Mouse (Mus musculus) kidney, adult 9 months (tissue): Measurements from ENCODE around the gene Iqsec1.

Experiments used
- DNase-seq: peaks from one replicate; pipeline ENCODE4 v3.0.0; 2022

Gene Iqsec1

DNA sequence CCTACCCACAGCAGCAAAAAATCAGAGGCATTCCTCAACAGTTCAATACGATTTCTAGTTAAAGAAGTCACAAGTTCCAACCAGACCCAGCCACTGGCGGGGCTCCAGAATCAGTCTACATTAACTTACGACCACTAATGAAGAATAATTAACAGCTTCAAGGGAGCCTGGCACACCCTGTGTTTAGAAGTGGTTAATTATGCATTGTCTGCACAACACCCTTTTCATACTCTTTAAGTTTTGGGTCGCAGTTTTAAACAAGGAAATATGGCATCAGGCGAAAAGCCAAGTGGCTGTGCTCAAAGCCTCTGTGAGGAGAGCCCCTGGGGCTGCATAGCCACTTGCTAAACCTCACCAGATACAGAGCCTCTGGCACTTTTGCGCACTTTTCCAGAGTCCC is 209.6 kb downstream of the Iqsec1 start:
- no peak for DNase-seq

DNA sequence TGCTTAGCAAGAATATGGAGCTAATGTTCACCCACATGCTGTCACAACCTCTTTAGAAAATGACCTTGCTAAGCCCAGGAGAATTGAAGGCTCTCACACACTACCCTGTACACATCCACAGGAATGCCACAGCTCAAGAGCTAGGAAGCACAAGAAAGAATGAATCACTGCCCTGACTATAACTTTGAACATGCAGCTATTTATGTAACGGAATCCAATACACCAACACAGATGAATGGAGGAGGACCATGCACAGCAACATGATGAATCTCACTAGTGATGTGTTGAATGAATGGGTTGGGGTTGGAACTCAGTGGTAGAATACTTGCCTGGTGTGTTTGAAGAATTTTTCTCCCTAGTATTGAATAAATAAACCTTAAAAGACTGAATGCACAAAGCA is 211.2 kb downstream of the Iqsec1 start:
- DNase-seq, result no peak

DNA sequence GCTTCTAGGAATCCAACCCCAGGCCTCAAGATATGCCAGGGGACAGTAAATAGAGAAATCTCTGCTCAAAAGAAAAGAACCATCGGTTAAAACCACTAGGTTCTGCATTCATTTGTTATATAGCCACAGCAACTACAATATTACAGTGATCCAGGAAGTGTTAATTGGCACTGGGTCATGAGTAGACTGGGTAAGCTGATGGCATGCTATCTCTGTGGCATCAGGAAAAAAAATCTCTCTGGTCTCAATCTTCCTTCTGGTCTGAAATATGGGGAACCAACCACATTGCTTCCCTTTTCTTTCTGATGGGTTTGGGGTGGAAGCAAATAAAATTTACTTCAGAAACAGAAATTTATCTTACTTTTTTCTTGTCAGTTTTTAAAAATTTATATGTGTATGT is 212.9 kb downstream of the Iqsec1 start:
- DNase-seq, result no peak

DNA sequence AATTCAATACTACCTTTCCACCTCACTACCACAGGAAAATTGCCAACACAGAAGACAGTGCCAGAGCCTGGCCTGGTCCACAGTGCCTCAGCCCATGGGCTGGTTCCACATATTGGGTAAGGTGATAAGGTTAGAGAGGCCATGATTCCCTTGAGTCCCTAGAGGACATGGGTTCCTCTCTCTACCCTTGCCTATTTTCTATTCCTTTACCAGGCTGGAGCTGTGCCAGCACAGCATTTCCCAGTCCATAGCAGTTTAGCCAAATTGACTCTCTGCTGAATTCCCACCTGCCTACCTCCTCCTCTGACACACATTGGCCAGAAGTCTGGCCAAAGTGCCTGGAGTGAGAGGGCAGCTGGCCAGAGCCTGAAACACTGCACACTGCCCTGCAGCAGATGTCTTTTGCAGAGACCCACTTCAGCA is 214.7 kb downstream of the Iqsec1 start:
- no peak for DNase-seq

DNA sequence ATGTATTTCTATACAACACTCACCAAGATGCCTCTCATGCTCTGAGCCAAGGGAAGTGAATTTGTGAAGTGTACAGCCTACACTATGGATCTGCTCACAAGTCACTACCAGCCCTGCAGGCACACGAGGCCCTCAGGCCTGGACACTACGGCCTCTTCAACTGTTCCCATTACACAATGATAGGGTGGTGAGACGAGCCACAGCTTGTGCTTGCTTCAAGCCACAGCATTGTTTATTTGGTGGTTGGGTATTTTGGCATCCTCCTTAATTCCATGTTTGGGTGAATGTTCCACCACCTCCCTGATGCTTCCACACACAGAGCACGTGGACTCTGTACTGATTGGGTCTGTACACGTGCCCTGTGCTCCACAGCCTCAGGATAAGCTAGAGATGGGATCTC is 216.4 kb downstream of the Iqsec1 start:
- peak; percentile 22 for DNase-seq

DNA sequence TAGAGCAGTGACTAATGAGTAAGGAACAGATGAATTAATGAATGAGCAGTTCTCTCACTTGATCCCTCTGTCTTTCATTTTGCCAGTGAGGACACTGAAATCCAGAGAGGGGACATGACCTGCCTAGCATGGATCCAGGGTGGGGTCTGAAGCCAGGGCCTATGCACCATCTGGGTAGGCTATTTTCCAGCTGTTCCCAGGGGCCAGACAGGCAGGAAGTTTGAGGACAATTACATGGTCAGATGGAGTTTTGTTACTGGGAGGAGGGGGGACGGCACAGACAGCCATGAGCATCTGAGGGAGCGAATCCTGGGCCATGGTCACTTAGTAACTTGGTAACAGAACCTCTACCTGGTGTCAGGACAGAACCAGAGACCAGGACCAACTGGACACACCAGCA is 220.0 kb downstream of the Iqsec1 start:
- DNase-seq, result no peak

DNA sequence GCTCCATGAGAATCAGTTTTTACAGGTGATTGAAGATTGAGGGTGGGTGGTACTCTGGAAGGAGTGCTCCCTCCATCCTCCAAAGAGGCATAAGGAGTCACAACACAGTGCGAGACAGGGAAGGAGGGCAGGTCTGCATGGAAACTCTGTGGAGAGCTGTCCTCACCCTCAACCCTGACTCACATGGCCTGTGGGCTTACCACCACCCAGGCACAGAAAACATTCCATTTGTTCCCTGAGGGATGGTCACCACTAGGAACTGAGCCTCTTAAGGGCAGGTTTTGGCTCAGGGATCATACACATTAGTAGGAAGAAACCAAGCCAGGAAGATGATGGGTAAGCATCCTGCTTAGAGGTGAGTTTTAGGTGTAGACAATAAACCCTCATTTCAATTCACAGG is 220.6 kb downstream of the Iqsec1 start:
- DNase-seq, result no peak

DNA sequence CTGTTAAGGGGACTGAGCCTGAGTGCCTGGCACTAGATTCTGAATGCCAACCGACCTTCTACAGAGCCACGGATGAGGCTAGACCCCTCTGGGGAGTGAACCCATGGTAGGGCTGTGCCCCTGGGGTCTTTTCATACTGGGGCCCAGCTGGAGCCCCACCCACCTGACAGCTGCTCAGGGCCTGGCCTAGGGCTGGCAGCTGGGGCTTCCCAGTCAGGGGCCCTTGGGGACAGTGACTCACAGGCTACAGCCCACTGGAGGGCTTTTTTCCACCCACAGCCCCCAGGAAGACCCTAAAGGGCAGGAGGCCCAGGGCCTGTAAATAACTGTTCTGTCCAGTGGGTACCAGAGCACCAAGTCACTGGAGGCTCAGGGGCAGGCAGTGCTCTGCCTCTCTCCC is 223.7 kb downstream of the Iqsec1 start:
- DNase-seq, result no peak

DNA sequence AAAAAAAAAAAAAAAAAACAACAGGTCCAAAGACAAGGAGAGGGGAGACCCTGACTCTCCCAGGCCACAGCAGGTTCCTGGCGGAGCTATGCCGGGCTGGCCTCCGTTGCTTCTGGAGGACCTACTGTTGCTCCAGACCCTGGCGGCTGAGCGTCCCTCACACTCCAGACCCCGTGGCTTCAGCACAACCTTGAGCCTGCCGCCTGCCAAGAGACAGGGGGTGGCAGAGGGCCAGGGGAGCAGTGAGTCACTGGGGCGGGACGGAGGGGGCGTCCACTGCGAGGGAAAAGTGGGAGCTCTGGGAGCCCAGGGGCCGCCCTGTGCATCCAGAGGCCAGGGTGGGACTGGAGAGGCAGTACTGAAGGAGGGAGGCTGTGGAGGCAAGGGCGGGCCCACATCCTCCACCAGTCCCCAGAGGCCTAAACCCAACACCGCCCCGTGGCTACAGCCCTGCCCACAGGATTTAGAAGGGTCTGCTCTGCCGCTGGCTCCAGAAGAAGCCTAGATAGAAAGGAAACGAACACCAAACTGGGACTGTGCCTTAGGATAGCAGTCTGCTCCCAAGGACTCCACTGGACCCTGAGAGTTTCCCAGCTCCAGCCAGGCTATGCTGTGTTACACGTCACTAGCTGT is 224.4 kb downstream of the Iqsec1 start:
- peak; percentile 57 for DNase-seq

DNA sequence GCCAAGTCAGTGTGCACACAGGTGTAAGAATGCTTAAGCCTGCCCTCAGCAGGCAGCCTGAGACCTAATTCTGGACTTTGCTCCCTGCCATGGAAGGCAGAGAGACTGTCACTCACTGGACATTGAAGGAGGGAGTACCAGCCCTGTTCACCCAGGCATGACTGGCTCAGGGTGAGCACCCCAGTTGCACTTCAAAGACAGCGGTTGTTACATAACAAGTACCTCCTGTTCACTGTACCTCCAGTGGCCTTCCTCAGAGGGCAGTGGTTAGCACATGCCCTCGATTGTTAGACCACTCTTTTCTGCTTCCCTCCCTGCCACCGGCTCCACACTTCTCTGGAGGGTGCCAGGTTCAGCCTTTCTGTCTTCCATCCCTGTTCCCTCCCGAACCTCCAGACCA is 225.2 kb downstream of the Iqsec1 start:
- peak; percentile 84 for DNase-seq

DNA sequence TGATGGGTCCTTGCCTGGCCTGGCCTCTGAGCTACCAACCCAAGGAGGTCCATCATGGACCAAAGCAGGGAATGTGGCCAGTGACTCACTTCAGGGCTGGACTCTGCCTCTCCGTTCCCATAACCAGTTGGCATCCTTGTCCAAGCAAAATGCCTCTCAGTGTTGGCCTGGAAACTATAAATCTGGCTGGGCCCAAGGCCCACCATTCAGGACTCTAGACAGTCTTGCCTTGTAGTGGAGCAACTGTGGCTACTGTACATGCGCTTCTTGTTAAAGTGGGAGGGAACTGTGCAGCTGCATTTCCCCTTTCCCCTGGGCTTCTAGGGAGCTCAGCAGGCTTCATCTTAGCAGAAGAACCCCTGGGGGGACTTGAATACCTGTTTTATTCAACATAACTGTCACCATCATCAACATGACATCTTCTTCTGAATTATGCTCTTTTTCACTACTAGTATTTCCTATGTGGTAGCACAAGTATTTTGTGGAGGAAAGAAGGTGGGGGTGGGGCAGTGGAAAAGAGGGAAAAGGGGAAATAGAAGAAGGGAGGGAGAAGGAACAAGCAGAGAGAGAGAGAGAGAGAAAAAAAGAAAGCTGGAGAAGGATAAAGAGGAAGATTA is 226.3 kb downstream of the Iqsec1 start:
- DNase-seq, result no peak

DNA sequence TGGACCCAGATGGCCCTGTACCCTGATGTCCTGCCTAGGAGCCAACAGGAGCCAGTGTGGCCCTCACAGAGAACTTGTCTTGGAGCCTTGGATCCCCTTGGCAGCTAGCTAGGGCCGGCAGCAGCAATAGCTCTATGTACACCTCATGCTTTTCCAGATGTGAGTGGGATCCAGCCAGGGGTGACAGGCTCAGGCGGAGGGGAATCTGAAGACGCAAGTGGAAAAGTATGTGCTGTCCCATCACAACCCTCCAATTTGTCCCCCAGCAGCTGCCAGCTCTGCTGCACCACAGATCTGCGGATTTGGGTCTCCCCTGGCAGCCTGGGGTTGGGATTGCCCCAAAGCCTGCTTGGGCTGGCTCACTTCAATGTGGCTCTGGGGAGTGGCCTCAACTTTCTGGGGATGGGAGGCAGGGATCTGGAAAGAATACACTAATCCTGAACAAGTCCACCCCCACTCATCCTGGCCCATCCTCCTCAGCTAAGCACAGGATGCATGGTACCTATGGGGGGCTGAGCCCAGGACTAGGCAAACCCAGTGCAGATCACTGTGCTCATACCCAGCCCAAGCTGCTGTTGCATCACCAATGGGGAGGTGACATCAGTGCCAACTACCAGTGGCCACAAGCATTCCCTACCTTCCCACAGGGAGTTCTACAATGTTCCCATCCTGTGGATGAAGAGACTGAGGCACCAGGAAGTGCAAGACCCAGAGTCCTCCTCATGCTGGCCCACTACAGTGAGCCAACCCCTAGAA is 227.0 kb downstream of the Iqsec1 start:
- no peak for DNase-seq

DNA sequence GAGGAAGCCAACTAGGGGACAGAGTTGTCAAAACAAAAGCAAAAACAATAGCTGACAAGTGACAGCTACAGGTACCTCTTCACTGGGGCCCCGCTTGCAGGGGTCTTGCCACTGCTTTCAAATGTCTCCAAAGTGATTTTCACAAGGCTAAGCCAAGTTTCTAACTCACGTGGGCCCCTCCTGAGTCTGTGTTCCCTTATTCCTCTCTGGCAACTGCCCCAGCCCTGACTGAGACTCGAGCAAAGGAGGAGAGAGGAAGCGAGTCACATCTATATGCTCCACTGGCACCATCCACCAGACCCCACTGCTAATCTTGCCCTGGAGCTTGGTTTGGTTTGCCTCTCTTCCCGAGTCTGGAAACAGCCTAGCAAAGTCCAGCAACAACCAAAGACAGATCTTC is 227.6 kb downstream of the Iqsec1 start:
- no peak for DNase-seq

DNA sequence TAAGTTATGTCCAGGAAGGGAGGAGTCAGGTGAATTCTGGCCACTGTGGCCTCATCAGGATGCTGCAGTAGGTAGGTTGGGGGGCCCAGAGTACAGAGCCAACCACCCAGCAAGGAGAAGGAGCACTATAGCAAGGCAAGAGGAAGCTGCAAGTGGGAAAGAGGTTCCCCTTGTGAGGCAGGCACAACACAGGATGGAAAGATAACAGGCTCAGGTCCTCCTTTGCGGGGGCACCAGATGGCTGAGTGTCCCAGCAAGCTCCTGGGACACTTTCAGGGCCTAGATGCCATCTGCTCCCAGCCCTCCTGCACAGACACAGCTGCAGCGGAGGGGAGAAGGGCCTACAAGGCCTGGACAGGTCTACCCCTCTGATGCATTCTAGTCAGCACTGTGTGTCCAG is 228.7 kb downstream of the Iqsec1 start:
- no peak for DNase-seq

DNA sequence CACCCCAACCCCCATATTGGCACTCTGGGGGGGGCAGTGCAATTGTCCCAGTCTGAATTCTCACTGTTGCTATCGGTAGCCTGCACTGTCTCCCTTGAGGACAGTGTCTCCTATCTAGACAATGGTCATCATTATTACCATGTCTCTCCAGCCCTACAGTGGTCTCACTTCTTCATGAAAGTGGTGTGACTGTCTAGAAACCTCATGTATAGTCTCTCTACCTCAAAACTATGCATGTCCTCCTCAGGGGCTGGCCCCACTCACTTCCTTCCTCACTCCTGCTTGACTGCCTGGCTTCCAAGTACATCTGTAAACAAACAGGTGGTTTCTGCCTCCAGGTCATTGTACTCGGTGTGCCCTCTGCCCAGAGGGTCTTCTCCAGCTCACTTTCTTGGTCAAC is 230.3 kb downstream of the Iqsec1 start:
- DNase-seq, result no peak

DNA sequence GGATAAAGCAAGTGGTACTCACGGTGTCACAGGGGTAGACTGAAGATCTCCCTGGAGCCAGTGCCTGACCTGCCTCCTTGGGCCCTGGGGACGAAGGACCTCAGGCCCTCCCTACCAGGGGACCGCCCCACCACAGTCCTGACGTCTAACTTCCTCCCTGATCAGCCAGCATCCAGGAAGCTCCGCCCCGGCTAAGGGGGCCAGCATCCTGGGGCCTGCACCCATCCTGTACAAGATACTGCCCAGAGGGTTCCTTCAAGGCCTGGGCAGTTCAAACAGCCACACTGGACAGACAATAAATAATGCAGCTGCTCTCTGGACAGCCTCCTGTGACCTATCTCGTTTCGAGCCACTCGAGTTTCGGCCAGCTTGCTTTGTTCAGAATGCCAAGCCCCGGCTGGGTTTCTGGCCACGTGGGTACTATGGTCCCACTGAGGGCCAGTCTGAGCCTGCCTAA is 231.0 kb downstream of the Iqsec1 start:
- DNase-seq, result peak; percentile 34

DNA sequence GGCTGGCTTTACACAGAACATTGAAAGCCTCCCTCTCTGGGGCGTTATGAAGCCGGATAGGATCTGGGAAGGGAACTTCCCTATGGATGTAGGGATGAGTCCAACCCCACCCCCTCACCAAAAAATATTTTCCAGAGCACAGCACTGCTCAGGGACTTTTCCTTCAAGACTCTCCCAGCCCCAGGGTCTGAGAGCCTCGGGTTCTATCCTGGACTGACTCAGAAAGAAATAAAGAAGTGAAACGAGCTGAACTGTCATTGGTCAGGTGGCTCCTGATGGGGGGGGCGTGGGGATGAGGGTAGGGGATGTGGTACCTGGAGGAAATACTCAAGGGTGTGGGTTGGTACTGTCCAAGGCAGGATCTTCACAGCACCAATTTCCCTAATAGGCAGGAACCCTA is 231.9 kb downstream of the Iqsec1 start:
- DNase-seq, result no peak

DNA sequence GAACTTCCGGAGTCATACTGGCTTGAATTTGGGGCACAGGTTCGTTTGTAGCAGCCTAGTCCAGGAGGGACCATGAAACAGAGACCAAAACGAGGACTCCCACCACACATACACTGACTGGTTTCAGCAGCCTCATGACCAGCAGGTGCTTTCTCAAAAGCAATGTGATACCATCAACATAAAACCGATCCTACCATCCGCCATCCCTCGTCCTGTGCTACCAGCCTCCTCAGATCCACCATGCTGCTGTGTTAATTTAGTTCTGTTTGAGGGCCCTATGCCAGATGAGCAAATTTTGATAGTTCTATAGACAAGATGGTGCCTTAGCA is 232.9 kb downstream of the Iqsec1 start:
- no peak for DNase-seq

DNA sequence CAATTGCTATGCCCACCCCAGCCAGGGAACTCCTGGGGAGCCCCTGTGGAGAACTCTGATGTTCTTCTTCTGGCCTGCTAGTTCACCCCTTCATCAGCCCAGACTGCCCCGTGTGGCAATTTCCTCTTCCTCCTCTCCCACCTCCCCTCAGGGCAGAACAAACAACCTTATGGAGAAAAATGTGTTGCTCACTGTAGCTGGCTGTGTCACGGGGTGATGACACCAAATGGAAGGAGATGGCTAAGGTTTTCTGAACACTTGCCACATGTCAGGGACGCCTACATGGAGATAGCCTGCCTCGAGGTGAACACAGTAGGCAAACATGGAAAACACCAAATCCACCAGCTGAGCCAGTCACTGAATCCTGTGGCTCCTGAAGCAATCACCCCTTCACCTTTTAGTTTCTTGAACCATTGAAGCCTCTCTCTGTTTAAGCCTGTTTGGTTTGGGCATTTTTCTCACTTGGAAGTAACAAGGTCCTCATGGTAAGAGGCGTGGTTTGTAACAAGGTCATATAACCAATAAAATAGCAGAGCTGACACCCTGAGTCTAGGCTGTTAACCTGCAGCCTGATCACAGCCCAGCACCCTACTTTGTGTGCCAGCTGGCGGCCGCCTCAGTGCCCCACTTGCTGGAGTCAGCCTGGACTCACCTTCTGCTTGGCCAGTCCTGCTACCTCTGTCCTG is 233.4 kb downstream of the Iqsec1 start:
- DNase-seq, result peak; percentile 60

DNA sequence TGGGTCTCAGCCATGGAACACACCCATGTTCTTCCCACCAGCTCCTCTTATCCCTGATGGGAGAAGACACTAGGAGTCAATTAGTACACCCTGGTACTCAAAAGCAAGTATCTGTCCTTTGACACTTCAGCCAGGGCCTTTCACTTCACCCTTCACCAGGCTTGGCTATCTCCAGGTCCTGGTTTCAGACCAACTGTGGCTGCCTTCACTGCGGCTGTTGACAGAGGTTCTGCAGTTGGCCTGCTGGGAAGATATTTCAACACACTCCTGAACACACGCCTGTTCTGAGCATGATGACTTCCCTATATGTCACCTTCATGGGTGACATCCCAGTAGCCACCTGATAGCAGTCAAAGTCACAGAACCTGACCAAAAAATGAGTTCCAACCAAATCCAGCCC is 234.4 kb downstream of the Iqsec1 start:
- no peak for DNase-seq

DNA sequence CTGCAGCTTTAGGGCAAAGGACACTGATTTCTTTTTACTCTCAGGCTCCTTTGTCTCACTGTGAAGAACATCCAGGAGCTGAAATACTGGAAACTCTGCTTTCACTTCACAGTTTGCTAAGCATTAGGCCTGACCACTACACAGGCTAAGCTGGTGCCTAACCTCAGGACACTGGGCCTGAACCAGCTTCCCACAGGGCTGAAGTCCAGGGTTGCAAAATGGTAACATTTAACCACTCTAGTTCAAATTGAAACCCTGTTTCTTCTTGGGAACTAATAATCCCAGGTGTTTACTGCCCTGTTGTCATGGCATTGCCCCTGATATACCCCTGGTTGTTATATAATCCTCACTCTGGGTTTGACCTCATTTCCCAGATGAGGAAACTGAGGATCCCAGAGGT is 234.8 kb downstream of the Iqsec1 start:
- peak; percentile 26 for DNase-seq

DNA sequence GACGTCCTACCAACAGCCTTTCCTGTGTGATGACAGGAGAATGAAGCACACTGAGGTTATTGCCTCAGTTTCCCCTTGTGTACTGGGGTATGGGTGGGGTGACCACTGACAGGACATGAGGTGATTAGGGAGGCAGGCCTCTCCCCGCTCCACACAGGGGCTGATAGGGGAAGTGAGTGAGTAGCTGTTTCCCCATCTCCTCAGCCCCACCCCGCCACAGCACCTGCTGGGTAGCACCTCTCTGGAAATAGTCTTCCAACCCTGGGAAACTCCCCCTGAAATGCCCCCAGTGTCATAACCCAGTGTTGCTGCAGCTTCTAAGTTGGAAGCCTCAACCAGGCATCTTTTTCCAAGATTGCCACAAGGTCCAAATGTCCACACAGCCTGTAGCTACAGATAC is 236.9 kb downstream of the Iqsec1 start:
- DNase-seq, result no peak

DNA sequence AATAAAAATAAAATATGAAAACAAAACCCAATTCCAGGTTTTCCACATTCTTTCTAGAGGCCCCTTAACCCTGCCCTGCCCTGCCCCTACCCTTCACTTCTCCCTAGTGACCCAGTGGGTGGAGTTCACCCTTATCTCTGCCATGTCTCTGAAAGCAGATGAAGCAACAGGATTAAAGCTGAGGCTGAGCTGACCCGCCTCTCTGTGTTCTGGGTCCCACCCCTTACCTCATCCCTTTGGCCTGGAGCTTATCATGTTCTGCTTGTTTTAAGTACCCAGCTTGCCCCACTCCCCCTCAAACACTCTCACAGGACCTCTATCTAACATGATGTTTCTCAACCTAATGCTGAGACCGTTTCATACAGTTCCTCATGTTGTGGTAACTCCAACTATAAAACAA is 238.4 kb downstream of the Iqsec1 start:
- no peak for DNase-seq

DNA sequence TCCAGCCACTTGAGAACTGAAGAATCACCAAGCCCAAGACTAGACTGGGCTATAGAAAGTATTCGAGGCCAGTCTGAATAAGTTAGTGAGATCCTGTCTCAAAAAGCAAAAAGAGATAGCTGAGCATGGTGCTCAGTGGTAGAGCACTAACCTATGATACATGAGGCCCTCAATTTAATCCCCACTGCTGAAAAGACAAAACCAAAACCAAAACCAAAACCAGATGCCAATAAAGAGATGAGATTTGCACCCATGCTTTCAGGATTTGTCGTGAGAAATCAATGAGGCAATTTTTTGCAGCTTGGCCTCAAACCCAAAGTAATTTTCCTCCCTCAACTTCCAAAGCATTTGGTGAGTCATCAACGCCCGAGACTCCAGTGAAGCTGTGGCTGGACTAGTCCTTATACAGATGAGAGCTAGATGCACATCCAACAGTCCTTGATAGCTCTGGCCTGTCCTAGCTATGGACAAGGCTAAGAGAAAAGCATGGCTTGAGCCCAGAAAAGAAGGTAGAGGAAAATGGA is 239.0 kb downstream of the Iqsec1 start:
- DNase-seq, result no peak
